Mouse (Mus musculus): Measurements from ENCODE around the gene Gfap. TPM values are rescaled to one million over a fixed set of nuclear protein-coding genes. Genes with fewer than 3 reads are reported as not detected.

Gfap gene
- polyA plus RNA-seq, 1 experiment from 2014 or later = 0.93 TPM

GRCm38 (mm10) chr11:102893015-102893651 lies 7.6 kb downstream of the Gfap start:
- no peak for ATAC-seq (replicated peaks)
- Histone ChIP-seq H3K36me3 (no peaks in the 10 kb centered on the region), H3K4me2 (replicated peaks) (peak overlapping the region; percentile 45), H3K9ac (replicated peaks) (0 out of 2 replicates have a peak overlapping the region, but pooled peaks have one; percentile 6), H3K9me3 (no peaks in the 10 kb centered on the region), H3K27ac (replicated peaks) (no peak overlapping the region), H3K4me3 (peak overlapping the region; percentile 25), H3K27me3 (peaks cover 16% of the 10 kb centered on the region), H3K4me1 (peaks cover 8% of the 10 kb centered on the region)
- 3% methylated on average over 43 of the region's 43 CpGs for WGBS

- WGBS = 68% methylated on average over 5 of the region's 5 CpGs
- Histone ChIP-seq H3K4me2 (replicated peaks) (no peak overlapping the region), H3K4me1 (peaks cover 11% of the 10 kb centered on the region), H3K27ac (replicated peaks) (no peak overlapping the region), H3K27me3 (peaks cover 16% of the 10 kb centered on the region), H3K36me3 (no peaks in the 10 kb centered on the region), H3K9ac (replicated peaks) (no peak overlapping the region), H3K9me3 (no peaks in the 10 kb centered on the region), H3K4me3 (no peak overlapping the region)
- ATAC-seq (replicated peaks) = no peak
These were observed 10.6 kb downstream of the Gfap start for GRCm38 (mm10) chr11:102890096-102890495.

- H3K27me3 ChIP-seq = peaks cover 3% of the 10 kb centered on the region
- no peak overlapping the region for H3K9ac ChIP-seq (replicated peaks)
- 66% methylated on average over 3 of the region's 3 CpGs for WGBS
- H3K27ac ChIP-seq (replicated peaks) = no peak overlapping the region; the same call in 1 of the 2 replicates
- no peak overlapping the region for H3K4me3 ChIP-seq
- peaks cover 7% of the 10 kb centered on the region for H3K4me1 ChIP-seq
- H3K4me2 ChIP-seq (replicated peaks) = no peak overlapping the region
- no peak for ATAC-seq (replicated peaks)
- no peaks in the 10 kb centered on the region for H3K36me3 ChIP-seq
- H3K9me3 ChIP-seq = no peaks in the 10 kb centered on the region
These were observed 12.6 kb downstream of the Gfap start for GRCm38 (mm10) chr11:102888135-102888534.

- H3K9ac ChIP-seq (replicated peaks) = no peak overlapping the region
- no peaks in the 10 kb centered on the region for H3K27me3 ChIP-seq
- H3K4me2 ChIP-seq (replicated peaks) = no peak overlapping the region
- H3K36me3 ChIP-seq = no peaks in the 10 kb centered on the region
- H3K4me1 ChIP-seq = peaks cover 3% of the 10 kb centered on the region
- H3K4me3 ChIP-seq = no peak overlapping the region
- H3K9me3 ChIP-seq = no peaks in the 10 kb centered on the region
- 82% methylated on average over 5 of the region's 5 CpGs for WGBS
- no peak; the same call in 1 of the 2 replicates for ATAC-seq (replicated peaks)
- no peak overlapping the region for H3K27ac ChIP-seq (replicated peaks)
These were observed 13.3 kb downstream of the Gfap start for GRCm38 (mm10) chr11:102887433-102887832.

GRCm38 (mm10) chr11:102884616-102885219 lies 16.0 kb downstream of the Gfap start, which contains the start of gene Fam187a:
Fam187a (plus strand) TSS chr11:102885169.
- ATAC-seq (replicated peaks) = no peak
- Histone ChIP-seq H3K4me3 (no peak within 1 kb of the TSS), H3K4me1 (peaks cover 15% of the 10 kb centered on the region), H3K36me3 (no peaks in the 10 kb centered on the region), H3K9me3 (no peaks in the 10 kb centered on the region), H3K9ac (replicated peaks) (no peak within 1 kb of the TSS), H3K4me2 (replicated peaks) (no peak within 1 kb of the TSS), H3K27ac (replicated peaks) (no peak within 1 kb of the TSS), H3K27me3 (no peaks in the 10 kb centered on the region)
- WGBS = 60% methylated on average over 10 of the region's 10 CpGs

GRCm38 (mm10) chr11:102881314-102882198 lies 19.2 kb downstream of the Gfap start:
- Histone ChIP-seq H3K27me3 (no peaks in the 10 kb centered on the region), H3K4me3 (peak overlapping the region; percentile 60), H3K4me1 (peaks cover 24% of the 10 kb centered on the region), H3K9me3 (no peaks in the 10 kb centered on the region), H3K27ac (replicated peaks) (peak overlapping the region; percentile 88; the same call in 1 of the 2 replicates), H3K4me2 (replicated peaks) (peak overlapping the region; percentile 66), H3K9ac (replicated peaks) (peak overlapping the region; percentile 59), H3K36me3 (peaks cover 13% of the 10 kb centered on the region)
- 16% methylated on average over 13 of the region's 13 CpGs for WGBS
- no peak for ATAC-seq (replicated peaks)

- Histone ChIP-seq H3K27ac (replicated peaks) (peak within 1 kb of the TSS; percentile 88), H3K9me3 (no peaks in the 10 kb centered on the region), H3K4me2 (replicated peaks) (peak within 1 kb of the TSS; percentile 66), H3K9ac (replicated peaks) (peak within 1 kb of the TSS; percentile 59), H3K4me3 (peak within 1 kb of the TSS; percentile 60), H3K4me1 (peaks cover 24% of the 10 kb centered on the region), H3K36me3 (peaks cover 20% of the 10 kb centered on the region), H3K27me3 (no peaks in the 10 kb centered on the region)
- under 1% methylated on average over 62 of the region's 62 CpGs for WGBS
- ATAC-seq (replicated peaks) = peak; percentile 93
These were observed 20.0 kb downstream of the Gfap start, which contains the start of the genes Eftud2 and Ccdc103 for GRCm38 (mm10) chr11:102880585-102881313. Eftud2 (minus strand) TSS chr11:102880985. Ccdc103 (plus strand) TSS chr11:102881204.

GRCm38 (mm10) chr11:102879558-102879957 lies 21.2 kb downstream of the Gfap start:
- Histone ChIP-seq H3K4me2 (replicated peaks) (peak overlapping the region; percentile 66), H3K9ac (replicated peaks) (no peak overlapping the region), H3K36me3 (peaks cover 31% of the 10 kb centered on the region), H3K27ac (replicated peaks) (no peak overlapping the region), H3K9me3 (no peaks in the 10 kb centered on the region), H3K27me3 (no peaks in the 10 kb centered on the region), H3K4me3 (0 out of 2 replicates have a peak overlapping the region, but pooled peaks have one; percentile 60), H3K4me1 (peaks cover 24% of the 10 kb centered on the region)
- no peak for ATAC-seq (replicated peaks)
- WGBS = 51% methylated on average over 2 of the region's 2 CpGs

GRCm38 (mm10) chr11:102874801-102875334 lies 25.8 kb downstream of the Gfap start:
- Histone ChIP-seq H3K27ac (replicated peaks) (no peak overlapping the region), H3K4me1 (peaks cover 14% of the 10 kb centered on the region), H3K4me2 (replicated peaks) (no peak overlapping the region), H3K36me3 (peaks cover 55% of the 10 kb centered on the region), H3K9me3 (no peaks in the 10 kb centered on the region), H3K9ac (replicated peaks) (no peak overlapping the region), H3K4me3 (no peak overlapping the region), H3K27me3 (no peaks in the 10 kb centered on the region)
- no peak for ATAC-seq (replicated peaks)
- WGBS = 71% methylated on average over 7 of the region's 7 CpGs

- no peaks in the 10 kb centered on the region for H3K27me3 ChIP-seq
- WGBS = 35% methylated on average over 4 of the region's 4 CpGs
- H3K4me3 ChIP-seq = no peak overlapping the region
- no peak overlapping the region for H3K4me2 ChIP-seq (replicated peaks)
- H3K9ac ChIP-seq (replicated peaks) = no peak overlapping the region
- no peaks in the 10 kb centered on the region for H3K4me1 ChIP-seq
- no peak overlapping the region for H3K27ac ChIP-seq (replicated peaks)
- no peak for ATAC-seq (replicated peaks)
- peaks cover 70% of the 10 kb centered on the region for H3K36me3 ChIP-seq
- H3K9me3 ChIP-seq = no peaks in the 10 kb centered on the region
These were observed 36.4 kb downstream of the Gfap start for GRCm38 (mm10) chr11:102864272-102864671.

- H3K9me3 ChIP-seq = no peaks in the 10 kb centered on the region
- H3K27ac ChIP-seq (replicated peaks) = no peak overlapping the region
- no peaks in the 10 kb centered on the region for H3K4me1 ChIP-seq
- H3K27me3 ChIP-seq = no peaks in the 10 kb centered on the region
- no peak overlapping the region for H3K4me2 ChIP-seq (replicated peaks)
- H3K36me3 ChIP-seq = peaks cover 69% of the 10 kb centered on the region
- ATAC-seq (replicated peaks) = no peak
- H3K4me3 ChIP-seq = no peak overlapping the region
- WGBS = 68% methylated on average over 8 of the region's 8 CpGs
- no peak overlapping the region for H3K9ac ChIP-seq (replicated peaks)
These were observed 40.8 kb downstream of the Gfap start for GRCm38 (mm10) chr11:102859933-102860332.
